Comparison of ENCODE assay signal across 21 mouse cellular contexts in the genomic region with DNA sequence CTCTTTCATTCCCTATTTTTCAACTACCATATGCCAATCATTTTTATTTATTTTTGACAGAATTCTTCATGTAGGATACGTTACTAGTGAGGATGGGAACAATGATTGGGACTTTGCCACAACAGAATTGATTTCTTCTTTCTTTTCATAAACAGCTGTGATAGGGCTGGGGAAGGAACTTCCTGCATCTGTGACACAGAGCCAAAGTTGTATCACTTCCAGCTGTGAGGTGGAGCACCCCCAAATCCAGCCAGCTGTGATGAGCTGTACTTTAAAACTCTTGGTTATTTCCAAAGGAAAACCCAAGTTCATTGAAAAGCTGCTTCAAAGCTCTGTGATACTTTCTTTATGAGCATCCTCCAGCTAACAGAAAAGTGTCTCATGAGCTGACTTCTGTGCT.
A peak's percentile ranks its signal among the peaks of the same experiment; 100 is the strongest.
DNase-seq lines count a peak whose midpoint lies in the region; ATAC-seq lines count a peak whose summit lies in the region.
"Had no signal": no experiment of that assay in that cellular context is flagged by ENCODE, and none has a peak within 500 bp of the region (broad histone marks: within the 10 kb centered on the region; RNA-seq: fewer than 3 reads in every experiment).

No protein-coding gene starts in this region.

- intact Hi-C loops in heart, postnatal 14 days (cut with DNase I) = no loop called here

- H3K9ac ChIP-seq in forebrain, embryonic 13.5 days = no peak overlapping the region
- H3K9ac ChIP-seq: embryonic facial prominence, embryonic 13.5 days; heart, embryonic 13.5 days; hindbrain, embryonic 12.5 days; limb, embryonic 13.5 days; liver, embryonic 15.5 days had no signal

- no peaks in the 10 kb centered on the region for H3K9me3 ChIP-seq in forebrain, embryonic 13.5 days (replicated peaks)
- H3K9me3 ChIP-seq: embryonic facial prominence, embryonic 13.5 days; forebrain, embryonic 10.5 days; heart, embryonic 13.5 days; hindbrain, embryonic 12.5 days; limb, embryonic 13.5 days; liver, embryonic 15.5 days had no signal

- H3K27me3 ChIP-seq in forebrain, embryonic 13.5 days = no peaks in the 10 kb centered on the region
- H3K27me3 ChIP-seq: embryonic facial prominence, embryonic 13.5 days; heart, embryonic 13.5 days; hindbrain, embryonic 12.5 days; limb, embryonic 13.5 days; liver, embryonic 15.5 days had no signal

- H3K4me2 ChIP-seq in forebrain, embryonic 13.5 days = no peak overlapping the region
- H3K4me2 ChIP-seq: embryonic facial prominence, embryonic 13.5 days; heart, embryonic 13.5 days; hindbrain, embryonic 12.5 days; limb, embryonic 13.5 days; liver, embryonic 15.5 days had no signal

- no peak overlapping the region for H3K4me3 ChIP-seq in forebrain, embryonic 13.5 days
- H3K4me3 ChIP-seq: embryonic facial prominence, embryonic 13.5 days; forebrain, embryonic 10.5 days; heart, embryonic 13.5 days; hindbrain, embryonic 12.5 days; left cerebral cortex, adult 2 months; limb, embryonic 13.5 days; liver, embryonic 15.5 days had no signal

- WGBS in forebrain, embryonic 13.5 days = 93% methylated on average over 1 of the region's 1 CpGs

- no peaks in the 10 kb centered on the region for H3K36me3 ChIP-seq in forebrain, embryonic 13.5 days (ENCODE audit: poor library complexity, severe bottlenecking)
- H3K36me3 ChIP-seq: embryonic facial prominence, embryonic 13.5 days; forebrain, embryonic 10.5 days; heart, embryonic 13.5 days; hindbrain, embryonic 12.5 days; limb, embryonic 13.5 days; liver, embryonic 15.5 days had no signal

- H3K27ac ChIP-seq in forebrain, embryonic 13.5 days = no peak overlapping the region
- H3K27ac ChIP-seq: embryonic facial prominence, embryonic 13.5 days; forebrain, embryonic 10.5 days; heart, embryonic 13.5 days; hindbrain, embryonic 12.5 days; left cerebral cortex, adult 2 months; limb, embryonic 13.5 days; liver, embryonic 15.5 days; stomach, postnatal 0 days had no signal

- DNase-seq in kidney, postnatal 10 days = peak; percentile 19
- no peak for DNase-seq in kidney, adult 11 months
- DNase-seq in NIH3T3 (ENCODE audit: low read depth) = peak; percentile 8
- peak; percentile 21 to 30 for DNase-seq in gastrocnemius, adult 8-10 months (ENCODE audit: low spot score in 2 of 2)
- DNase-seq in heart, postnatal 14 days = peak; percentile 32 to 53
- DNase-seq in yolk sac, embryonic 10.5 days (ENCODE audit: low spot score) = no peak
- DNase-seq: adrenal gland, postnatal 36 days; cerebellum, adult 8-10 months; lung, postnatal 14 days; right cerebral cortex, postnatal 14 days; thymus, postnatal 25 days had no signal

- ATAC-seq in forebrain, embryonic 13.5 days = no peak
- ATAC-seq: inflammation-experienced regulatory T-cells, adult 6 months had no signal

- H3K4me1 ChIP-seq in forebrain, embryonic 13.5 days = no peaks in the 10 kb centered on the region
- H3K4me1 ChIP-seq: embryonic facial prominence, embryonic 13.5 days; forebrain, embryonic 10.5 days; heart, embryonic 13.5 days; hindbrain, embryonic 12.5 days; limb, embryonic 13.5 days; liver, embryonic 15.5 days had no signal

Comparison
In these comparisons a context has a peak if more than half of its experiments do, and no peak if none do; other contexts are left out.
1. DNase-seq: peak in kidney, postnatal 10 days (single experiment), NIH3T3 (single experiment), gastrocnemius, adult 8-10 months (2 of 2) and heart, postnatal 14 days (2 of 2); none in kidney, adult 11 months (single experiment) and yolk sac, embryonic 10.5 days (single experiment).